ENCODE assay signal across 32 mouse cellular contexts in genomic region chr12:66896790-66897189, GRCm38 (mm10).
"Had no signal": no experiment of that assay in that cellular context is flagged by ENCODE, and none has a peak within 500 bp of the region (broad histone marks: within the 10 kb centered on the region; RNA-seq: fewer than 3 reads in every experiment).

No protein-coding gene starts in this region.

- H3K27me3 ChIP-seq: limb, embryonic 12.5 days; limb, embryonic 13.5 days; limb, embryonic 15.5 days; liver, embryonic 12.5 days; liver, embryonic 13.5 days; liver, embryonic 15.5 days; lung, embryonic 15.5 days; megakaryocyte, embryonic 14.5 days; midbrain, embryonic 12.5 days; midbrain, embryonic 13.5 days; midbrain, embryonic 15.5 days; neural tube, embryonic 12.5 days had no signal

- H3K4me2 ChIP-seq: limb, embryonic 12.5 days; limb, embryonic 13.5 days; limb, embryonic 15.5 days; liver, embryonic 11.5 days; liver, embryonic 12.5 days; liver, embryonic 13.5 days; liver, embryonic 15.5 days; lung, embryonic 14.5 days; lung, embryonic 15.5 days; midbrain, embryonic 11.5 days; midbrain, embryonic 12.5 days; midbrain, embryonic 13.5 days; midbrain, embryonic 15.5 days; neural tube, embryonic 12.5 days had no signal

- H3K9ac ChIP-seq: limb, embryonic 12.5 days; limb, embryonic 13.5 days; limb, embryonic 15.5 days; liver, embryonic 12.5 days; liver, embryonic 13.5 days; liver, embryonic 14.5 days; liver, embryonic 15.5 days; liver, postnatal 0 days; lung, embryonic 14.5 days; lung, embryonic 15.5 days; midbrain, embryonic 12.5 days; midbrain, embryonic 13.5 days; midbrain, embryonic 15.5 days; neural tube, embryonic 12.5 days had no signal

- H3K27ac ChIP-seq: limb, embryonic 10.5 days; limb, embryonic 12.5 days; limb, embryonic 13.5 days; limb, embryonic 15.5 days; liver, embryonic 12.5 days; liver, embryonic 13.5 days; liver, embryonic 14.5 days; liver, embryonic 15.5 days; lung, embryonic 15.5 days; macrophage; midbrain, embryonic 10.5 days; midbrain, embryonic 12.5 days; midbrain, embryonic 13.5 days; midbrain, embryonic 15.5 days; neural tube, embryonic 12.5 days had no signal

- H3K4me3 ChIP-seq: limb, embryonic 10.5 days; limb, embryonic 12.5 days; limb, embryonic 13.5 days; limb, embryonic 15.5 days; liver, embryonic 12.5 days; liver, embryonic 13.5 days; liver, embryonic 15.5 days; lung, embryonic 15.5 days; megakaryocyte, embryonic 14.5 days; midbrain, embryonic 10.5 days; midbrain, embryonic 12.5 days; midbrain, embryonic 13.5 days; midbrain, embryonic 15.5 days; myocyte; neural tube, embryonic 12.5 days had no signal

- DNase-seq: left cerebral cortex, postnatal 4 days; liver; liver, embryonic 13.5 days; liver, postnatal 0 days; lung, adult 18-20 months; lung, adult 2 months; lung, embryonic 14.5 days; lung, postnatal 10 days; lung, postnatal 14 days; lung, postnatal 36 days; lung, postnatal 4 days; midbrain, embryonic 14.5 days had no signal

- ATAC-seq: liver, embryonic 12.5 days; liver, postnatal 0 days; lung, postnatal 0 days; midbrain, embryonic 13.5 days; midbrain, embryonic 15.5 days; midbrain, embryonic 16.5 days had no signal

- H3K4me1 ChIP-seq: limb, embryonic 10.5 days; limb, embryonic 12.5 days; limb, embryonic 13.5 days; limb, embryonic 15.5 days; liver, embryonic 12.5 days; liver, embryonic 13.5 days; liver, embryonic 15.5 days; lung, embryonic 15.5 days; megakaryocyte, embryonic 14.5 days; midbrain, embryonic 10.5 days; midbrain, embryonic 12.5 days; midbrain, embryonic 13.5 days; midbrain, embryonic 15.5 days; neural tube, embryonic 12.5 days had no signal

- H3K36me3 ChIP-seq: limb, embryonic 10.5 days; limb, embryonic 12.5 days; limb, embryonic 13.5 days; limb, embryonic 15.5 days; liver, embryonic 12.5 days; liver, embryonic 13.5 days; liver, embryonic 15.5 days; lung, embryonic 15.5 days; midbrain, embryonic 10.5 days; midbrain, embryonic 12.5 days; midbrain, embryonic 13.5 days; midbrain, embryonic 15.5 days; neural tube, embryonic 12.5 days had no signal

- H3K9me3 ChIP-seq: limb, embryonic 10.5 days; limb, embryonic 12.5 days; limb, embryonic 13.5 days; limb, embryonic 15.5 days; liver, embryonic 12.5 days; liver, embryonic 13.5 days; liver, embryonic 15.5 days; lung, embryonic 15.5 days; megakaryocyte, embryonic 14.5 days; midbrain, embryonic 10.5 days; midbrain, embryonic 12.5 days; midbrain, embryonic 13.5 days; midbrain, embryonic 15.5 days; neural tube, embryonic 12.5 days had no signal
